Mouse (Mus musculus): ENCODE measurements around the gene Gpr4. TPM values are rescaled to one million over a fixed set of nuclear protein-coding genes. Genes with fewer than 3 reads are reported as not detected.

Gpr4 gene
- polyA plus RNA-seq, 1 experiment: 21.6 TPM

GRCm38 (mm10) chr7:19265928-19266822, 53.8 kb downstream of the Gpr4 start:
- peaks cover 25% of the 10 kb centered on the region for H3K4me1 ChIP-seq (ENCODE audit: control insufficient read depth, insufficient read depth, low read length)

DNA sequence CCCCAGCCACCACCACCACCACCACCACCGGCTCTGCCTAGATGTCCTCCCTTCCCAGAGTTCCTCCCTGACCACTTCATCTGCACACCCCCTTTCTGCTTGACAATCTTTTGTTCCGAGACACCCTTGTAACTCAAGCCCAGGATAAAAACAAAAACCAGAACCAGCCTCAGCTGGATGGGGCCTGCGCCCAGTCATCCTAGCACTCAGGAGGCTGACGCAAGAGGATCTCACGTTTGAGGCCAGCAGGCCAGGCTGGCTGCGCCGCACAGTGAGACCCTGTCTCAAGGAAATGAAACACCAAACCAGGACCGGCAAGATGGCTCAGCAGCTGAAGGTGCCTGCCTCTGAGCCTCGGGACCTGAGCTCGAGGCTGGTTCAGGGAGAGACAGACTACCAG, 54.7 kb downstream of the Gpr4 start:
- Histone ChIP-seq H3K4me1 (ENCODE audit: control insufficient read depth, insufficient read depth, low read length) (peaks cover 25% of the 10 kb centered on the region), H3K4me3 (replicated peaks; ENCODE audit: extremely low read depth, low read depth, low read length) (no peak overlapping the region)
- TF ChIP-seq POLR2A (IDR thresholded peaks at IDR 0.05; ENCODE audit: borderline replicate concordance, extremely low read depth, low read depth, low read length): no peak; the same call in 1 of the 2 replicates
- TF ChIP-seq CTCF (IDR thresholded peaks at IDR 0.05; ENCODE audit: insufficient read depth, low read length): no peak
- WGBS: 31% methylated on average over 10 of the region's 10 CpGs
- DNase-seq: peak; percentile 45

More at GRCm38 (mm10) chr7:19265928-19266822, 53.8 kb downstream of the Gpr4 start:
- WGBS: 43% methylated on average over 10 of the region's 10 CpGs
- no peak for DNase-seq
- H3K4me3 ChIP-seq (replicated peaks; ENCODE audit: extremely low read depth, low read depth, low read length): no peak overlapping the region
- TF ChIP-seq CTCF (IDR thresholded peaks at IDR 0.05; ENCODE audit: insufficient read depth, low read length) (no peak), POLR2A (IDR thresholded peaks at IDR 0.05; ENCODE audit: borderline replicate concordance, extremely low read depth, low read depth, low read length) (no peak)

DNA sequence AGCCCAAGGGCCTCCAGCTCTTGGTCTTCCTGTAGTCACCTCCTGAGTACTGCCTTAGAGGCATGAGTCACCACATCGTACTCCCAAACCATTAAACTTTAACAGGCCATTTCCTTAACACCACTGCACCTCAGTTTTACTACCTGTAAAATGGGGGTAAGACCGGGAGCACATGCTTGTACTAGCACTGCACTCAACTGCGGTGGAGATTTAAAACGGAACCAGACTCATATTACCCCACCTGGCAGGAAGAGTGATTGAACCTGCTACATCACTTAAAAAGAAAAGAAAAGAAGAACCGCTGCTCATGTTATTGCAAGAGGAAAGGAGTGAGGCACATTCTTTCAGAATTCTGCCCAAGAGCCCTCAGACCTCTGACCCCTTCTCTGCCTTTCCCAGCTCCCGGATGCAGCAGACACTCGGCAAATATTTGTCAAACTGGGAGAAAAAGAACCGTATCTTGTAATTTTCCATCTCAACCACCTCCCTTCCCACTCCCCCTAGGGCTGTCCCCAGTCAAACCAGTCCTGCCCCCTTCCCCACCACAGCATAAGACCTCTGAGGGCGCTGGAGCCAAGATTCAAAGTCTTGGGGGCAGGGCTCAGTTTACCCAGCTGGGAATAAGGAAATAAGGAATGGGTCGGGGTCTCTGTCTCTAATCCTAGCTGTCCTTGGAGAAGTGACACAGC, 56.8 kb downstream of the Gpr4 start:
- TF ChIP-seq CTCF (IDR thresholded peaks at IDR 0.05; ENCODE audit: insufficient read depth, low read length): no peak
- no peak for TF ChIP-seq POLR2A (IDR thresholded peaks at IDR 0.05; ENCODE audit: borderline replicate concordance, extremely low read depth, low read depth, low read length)
- 7% methylated on average over 10 of the region's 10 CpGs for WGBS
- DNase-seq: no peak
- Histone ChIP-seq H3K4me1 (ENCODE audit: control insufficient read depth, insufficient read depth, low read length) (peaks cover 25% of the 10 kb centered on the region), H3K4me3 (replicated peaks; ENCODE audit: extremely low read depth, low read depth, low read length) (peak overlapping the region; percentile 90)

DNA sequence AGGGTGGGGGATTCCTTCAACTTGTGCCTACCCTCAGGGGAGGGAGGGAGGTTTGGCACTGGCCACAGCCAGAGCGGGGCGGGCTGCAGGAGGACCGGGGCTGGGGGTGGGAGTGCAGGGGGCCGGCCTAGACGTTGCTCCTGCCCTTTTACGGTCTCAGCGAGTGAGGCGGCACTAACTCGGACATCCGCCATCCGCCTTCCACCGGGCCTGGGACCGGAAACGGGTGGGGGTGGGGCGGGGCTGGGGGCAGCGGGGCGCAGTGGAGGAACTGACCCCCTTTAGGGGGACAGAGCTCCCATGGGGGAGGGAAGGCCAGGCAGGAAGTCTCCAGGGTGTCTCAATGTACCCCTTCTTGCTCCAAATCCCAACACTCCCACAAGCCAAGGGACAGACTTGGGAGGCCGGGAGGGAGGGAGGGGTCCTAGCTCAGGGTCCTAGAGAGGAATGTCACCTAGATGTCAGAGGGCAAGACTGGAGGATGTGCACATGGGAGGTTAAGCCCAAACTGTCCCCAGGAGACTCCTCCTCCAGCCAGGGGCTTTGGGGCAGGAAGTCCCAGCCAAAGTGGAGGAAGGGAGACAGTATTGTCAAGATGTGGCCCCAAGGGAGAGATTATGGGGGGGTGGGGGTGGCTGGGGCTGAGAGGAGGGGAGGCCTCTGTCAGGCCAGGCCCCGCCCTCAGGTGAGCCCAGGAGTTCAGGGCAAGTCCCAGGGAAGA, 57.5 kb downstream of the Gpr4 start:
- WGBS: 0% methylated on average over 19 of the region's 19 CpGs
- DNase-seq: peak; percentile 57
- H3K4me1 ChIP-seq (ENCODE audit: control insufficient read depth, insufficient read depth, low read length): peaks cover 25% of the 10 kb centered on the region

DNA sequence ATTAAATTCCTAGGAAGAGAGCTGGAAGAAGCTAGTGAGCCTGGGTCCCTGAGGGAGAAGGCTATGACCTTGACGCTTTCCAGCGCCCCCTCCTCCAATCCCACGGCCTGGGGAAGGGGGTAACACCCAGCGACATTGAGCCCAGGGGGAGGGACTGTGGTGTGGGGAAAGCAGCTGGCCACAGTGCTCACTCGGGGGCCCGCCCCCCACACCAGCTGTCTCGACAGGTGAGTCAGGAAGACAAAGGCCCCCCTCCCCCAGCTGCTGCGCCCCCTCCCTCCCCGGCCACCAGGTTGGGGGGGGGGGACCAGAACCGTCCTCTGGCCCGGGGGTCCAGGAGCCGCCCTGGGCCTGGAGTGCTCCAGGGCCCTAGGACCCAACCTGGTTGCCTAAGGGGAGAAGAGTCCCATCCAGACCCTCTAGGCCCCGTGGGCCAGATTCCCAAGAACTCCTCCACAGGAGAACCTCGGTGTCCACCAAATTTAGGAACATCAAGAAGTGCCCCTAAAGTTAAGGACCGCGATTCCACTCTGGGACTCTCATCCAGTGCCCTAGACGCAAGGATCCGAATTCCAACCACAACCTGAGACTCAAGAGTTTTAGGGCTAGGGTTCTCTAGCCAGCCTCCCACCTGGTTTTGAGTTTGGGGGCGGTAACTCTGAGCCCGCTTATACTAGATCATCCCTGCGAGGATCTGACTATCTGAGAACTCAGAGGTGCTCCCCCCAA, 58.3 kb downstream of the Gpr4 start:
- DNase-seq: peak; percentile 34
- peak overlapping the region; percentile 90 for H3K4me3 ChIP-seq (replicated peaks; ENCODE audit: extremely low read depth, low read depth, low read length)
- TF ChIP-seq POLR2A (IDR thresholded peaks at IDR 0.05; ENCODE audit: borderline replicate concordance, extremely low read depth, low read depth, low read length): no peak
- TF ChIP-seq CTCF (IDR thresholded peaks at IDR 0.05; ENCODE audit: insufficient read depth, low read length): no peak
- peaks cover 25% of the 10 kb centered on the region for H3K4me1 ChIP-seq (ENCODE audit: control insufficient read depth, insufficient read depth, low read length)
- WGBS: 2% methylated on average over 20 of the region's 21 CpGs

More for the DNA sequence above, 57.5 kb downstream of the Gpr4 start:
- no peak for TF ChIP-seq CTCF (IDR thresholded peaks at IDR 0.05; ENCODE audit: insufficient read depth, low read length)
- peak; percentile 40; the same call in 1 of the 2 replicates for TF ChIP-seq POLR2A (IDR thresholded peaks at IDR 0.05; ENCODE audit: borderline replicate concordance, extremely low read depth, low read depth, low read length)
- H3K4me3 ChIP-seq (replicated peaks; ENCODE audit: extremely low read depth, low read depth, low read length): peak overlapping the region; percentile 90

DNA sequence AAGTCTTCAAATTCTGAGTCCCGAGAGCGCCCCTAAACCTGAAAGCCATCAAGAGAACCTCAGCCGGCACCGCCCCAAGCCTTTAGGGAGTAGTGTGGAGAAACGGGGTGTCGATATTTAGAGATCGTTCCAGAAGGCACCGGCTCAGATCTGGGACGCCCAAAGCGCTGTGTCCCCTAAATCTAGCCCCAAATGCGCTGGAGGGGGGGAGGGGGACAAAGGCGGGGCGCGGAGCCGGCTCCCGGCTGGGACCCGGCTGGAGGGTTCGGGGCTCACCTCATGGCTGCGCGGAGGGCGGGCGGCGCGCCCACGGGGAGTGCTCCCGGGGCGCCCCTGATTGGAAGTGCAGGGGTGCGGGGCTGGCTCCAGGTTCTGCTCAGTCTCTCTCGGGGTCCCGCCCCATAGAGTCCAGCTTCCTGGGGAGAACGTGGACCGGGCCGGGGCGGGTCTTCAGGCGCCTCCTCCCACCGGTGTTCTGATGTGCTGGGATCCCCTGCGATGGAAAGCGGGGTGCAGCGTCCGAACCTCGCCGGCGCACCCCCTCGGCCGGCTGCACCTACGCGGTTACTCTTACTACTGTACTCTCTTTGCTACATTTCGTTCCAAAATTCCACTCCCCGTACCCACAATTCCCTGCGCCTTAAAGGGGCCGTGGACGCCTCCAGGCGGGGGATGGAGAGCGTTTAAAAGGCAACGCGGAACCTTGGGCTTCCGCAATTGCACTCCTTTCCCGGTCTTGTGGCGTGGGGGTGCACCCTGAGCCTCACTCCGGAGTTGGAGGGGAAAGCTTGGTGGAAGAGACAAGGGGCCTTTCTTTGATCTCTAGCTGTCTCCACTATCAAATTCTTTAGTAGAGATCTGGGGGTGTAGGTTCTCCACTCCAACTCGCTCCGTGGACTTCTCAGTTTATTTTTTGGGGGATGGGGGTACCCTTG, 59.2 kb downstream of the Gpr4 start, which contains the start of gene Vasp:
Vasp (minus strand) TSS at position 580 of the 935 bp plus-strand sequence.
- DNase-seq: peak; percentile 87
- TF ChIP-seq POLR2A (IDR thresholded peaks at IDR 0.05; ENCODE audit: borderline replicate concordance, extremely low read depth, low read depth, low read length) (peak; percentile 75), CTCF (IDR thresholded peaks at IDR 0.05; ENCODE audit: insufficient read depth, low read length) (no peak)
- Histone ChIP-seq H3K4me1 (ENCODE audit: control insufficient read depth, insufficient read depth, low read length) (peaks cover 19% of the 10 kb centered on the region), H3K4me3 (replicated peaks; ENCODE audit: extremely low read depth, low read depth, low read length) (peak within 1 kb of the TSS; percentile 90)
- WGBS: under 1% methylated on average over 59 of the region's 62 CpGs

DNA sequence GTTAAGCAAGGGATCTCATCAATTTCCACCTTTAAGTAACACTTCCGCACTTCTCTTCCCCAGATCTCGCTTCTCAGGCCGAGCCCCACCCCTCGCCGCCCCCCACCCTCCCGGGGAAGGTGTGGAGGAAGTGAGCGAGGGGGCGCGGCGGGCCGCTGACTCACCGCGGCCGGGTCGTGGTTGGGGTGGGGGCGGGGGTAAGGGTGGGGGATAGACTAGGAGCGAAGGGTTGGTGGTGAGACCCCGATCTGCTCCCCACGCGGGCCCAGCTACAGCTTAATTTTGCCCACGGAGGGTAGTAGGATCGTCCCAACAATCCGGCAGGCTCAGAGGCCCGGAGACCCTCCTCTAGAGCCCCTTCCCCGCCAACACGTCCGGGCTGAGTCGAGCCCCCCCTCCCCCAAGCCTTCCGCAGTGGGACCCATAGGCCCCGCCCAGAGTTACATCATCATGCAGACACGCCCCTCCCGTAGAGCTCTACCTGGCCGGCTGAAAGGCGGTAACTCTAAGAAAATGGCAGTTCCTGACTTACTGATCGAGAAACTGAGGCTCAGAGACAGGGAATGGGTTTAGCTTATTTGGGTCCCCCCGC, 59.9 kb downstream of the Gpr4 start:
- TF ChIP-seq CTCF (IDR thresholded peaks at IDR 0.05; ENCODE audit: insufficient read depth, low read length): no peak
- TF ChIP-seq POLR2A (IDR thresholded peaks at IDR 0.05; ENCODE audit: borderline replicate concordance, extremely low read depth, low read depth, low read length): peak; percentile 35; the same call in 1 of the 2 replicates
- DNase-seq: peak; percentile 84
- H3K4me1 ChIP-seq (ENCODE audit: control insufficient read depth, insufficient read depth, low read length): peaks cover 15% of the 10 kb centered on the region
- H3K4me3 ChIP-seq (replicated peaks; ENCODE audit: extremely low read depth, low read depth, low read length): peak overlapping the region; percentile 90
- WGBS: 1% methylated on average over 36 of the region's 36 CpGs

Other genes starting within 250 kb of the Gpr4 start
- gene Nanos2, start 225.1 kb upstream of the Gpr4 start, polyA plus RNA-seq (2012; rRNA removed): 0.07 and 0.09 TPM in 2 replicates
- 7.2 and 10.2 TPM in 2 replicates for gene Mypop, start 221.3 kb upstream of the Gpr4 start, polyA plus RNA-seq (2012; rRNA removed)
- 34.7 and 39.9 TPM in 2 replicates for gene Irf2bp1, start 208.5 kb upstream of the Gpr4 start, polyA plus RNA-seq (2012; rRNA removed)
- 0.39 and 0.60 TPM in 2 replicates for gene Foxa3, start 189.0 kb upstream of the Gpr4 start, polyA plus RNA-seq (2012; rRNA removed)
- gene Sympk, start 188.2 kb upstream of the Gpr4 start, polyA plus RNA-seq (2012; rRNA removed): 69.3 and 76.1 TPM in 2 replicates
- gene Rsph6a, start 157.8 kb upstream of the Gpr4 start, polyA plus RNA-seq (2012; rRNA removed): not detected in 2 replicates
- gene Dmwd, start 136.3 kb upstream of the Gpr4 start, polyA plus RNA-seq (2012; rRNA removed): 94.6 and 101 TPM in 2 replicates
- gene Dmpk, start 128.7 kb upstream of the Gpr4 start, polyA plus RNA-seq (2012; rRNA removed): 209 and 259 TPM in 2 replicates
- gene Six5, start 117.9 kb upstream of the Gpr4 start, polyA plus RNA-seq (2012; rRNA removed): 39.6 and 47.2 TPM in 2 replicates
- gene Gm4969, start 94.2 kb upstream of the Gpr4 start, polyA plus RNA-seq (2012; rRNA removed): not detected in 2 replicates
- gene Fbxo46, start 92.7 kb upstream of the Gpr4 start, polyA plus RNA-seq (2012; rRNA removed): 10.7 and 12.3 TPM in 2 replicates
- gene Qpctl, start 63.2 kb upstream of the Gpr4 start, polyA plus RNA-seq (2012; rRNA removed): 11.1 and 14.9 TPM in 2 replicates
- gene Snrpd2, start 62.8 kb upstream of the Gpr4 start, polyA plus RNA-seq (2012; rRNA removed): 16.2 and 20.1 TPM in 2 replicates
- 0.19 and 0.24 TPM in 2 replicates for gene Gipr, start 46.4 kb upstream of the Gpr4 start, polyA plus RNA-seq (2012; rRNA removed)
- 73.7 and 81.5 TPM in 2 replicates for gene Eml2, start 36.1 kb upstream of the Gpr4 start, polyA plus RNA-seq (2012; rRNA removed)
- 24.6 and 27.6 TPM in 2 replicates for gene Opa3, start 15.8 kb downstream of the Gpr4 start, polyA plus RNA-seq (2012; rRNA removed)
- gene Vasp, start 59.3 kb downstream of the Gpr4 start, polyA plus RNA-seq (2012; rRNA removed): 194 TPM in 2 replicates
- gene Ppm1n, start 67.5 kb downstream of the Gpr4 start, polyA plus RNA-seq (2012; rRNA removed): 0.23 and 0.36 TPM in 2 replicates
- 56.3 and 76.2 TPM in 2 replicates for gene Rtn2, start 70.1 kb downstream of the Gpr4 start, polyA plus RNA-seq (2012; rRNA removed)
- 4.0 and 4.6 TPM in 2 replicates for gene Fosb, start 97.5 kb downstream of the Gpr4 start, polyA plus RNA-seq (2012; rRNA removed)
- gene Ercc1, start 132.2 kb downstream of the Gpr4 start, polyA plus RNA-seq (2012; rRNA removed): 38.7 and 46.6 TPM in 2 replicates
- 4.6 and 5.2 TPM in 2 replicates for gene Cd3eap, start 146.9 kb downstream of the Gpr4 start, polyA plus RNA-seq (2012; rRNA removed)
- 10.0 and 17.8 TPM in 2 replicates for gene Ppp1r13l, start 147.2 kb downstream of the Gpr4 start, polyA plus RNA-seq (2012; rRNA removed)
- gene Ercc2, start 169.5 kb downstream of the Gpr4 start, polyA plus RNA-seq (2012; rRNA removed): 43.3 and 44.6 TPM in 2 replicates
- 14.1 and 18.2 TPM in 2 replicates for gene Klc3, start 191.6 kb downstream of the Gpr4 start, polyA plus RNA-seq (2012; rRNA removed)
- gene Ckm, start 192.2 kb downstream of the Gpr4 start, polyA plus RNA-seq (2012; rRNA removed): 88.3 and 1,345 TPM in 2 replicates
- 29.2 and 34.3 TPM in 2 replicates for gene Mark4, start 246.3 kb downstream of the Gpr4 start, polyA plus RNA-seq (2012; rRNA removed)

Measured in lung, adult 2 months (tissue).